Mouse (Mus musculus) thymus, postnatal 25 days (tissue): ENCODE results near the gene Ap3m1.

Source experiments
- DNase-seq: peaks from one replicate; pipeline ENCODE4 v3.0.0; 2022

Gene Ap3m1

DNA sequence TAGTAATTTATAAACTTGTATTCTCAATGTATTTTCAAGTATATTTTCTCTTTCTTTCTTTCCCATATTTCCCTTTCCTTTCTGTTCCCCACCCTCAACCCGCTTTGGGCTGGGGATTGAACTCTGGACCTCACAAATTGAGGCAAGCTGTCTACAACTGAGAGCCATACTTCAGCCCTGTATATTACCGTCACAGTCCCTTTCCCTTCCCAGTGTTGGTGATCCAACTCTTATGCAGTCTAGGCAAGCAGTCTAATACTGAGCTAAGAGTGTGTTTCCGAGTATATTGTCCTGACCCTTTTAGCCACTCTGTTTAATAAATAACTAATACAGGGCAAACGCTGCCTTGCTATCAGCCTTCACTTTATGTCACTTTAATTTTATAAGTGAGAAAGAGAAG lies 52.7 kb downstream of the Ap3m1 start:
- DNase-seq = no peak

DNA sequence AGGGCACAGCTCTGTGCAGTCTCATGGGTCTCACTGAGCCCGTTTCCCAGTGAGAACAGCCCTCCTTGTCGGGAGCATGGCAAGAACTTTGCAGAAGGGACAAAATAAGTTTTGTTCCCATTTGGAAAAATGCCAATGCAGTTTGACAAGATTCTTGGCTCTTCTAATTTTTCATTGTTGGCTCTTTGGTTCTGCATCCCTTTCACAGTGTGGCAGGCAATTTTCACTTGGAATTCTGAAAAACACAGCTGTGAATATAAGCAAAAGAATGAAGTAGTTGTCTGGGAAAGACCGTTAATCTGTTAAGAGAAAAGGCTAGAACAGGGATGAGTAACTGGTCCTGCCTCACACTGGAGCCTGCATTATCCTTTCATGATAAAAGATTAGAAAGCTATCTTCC lies 54.8 kb downstream of the Ap3m1 start:
- no peak for DNase-seq

DNA sequence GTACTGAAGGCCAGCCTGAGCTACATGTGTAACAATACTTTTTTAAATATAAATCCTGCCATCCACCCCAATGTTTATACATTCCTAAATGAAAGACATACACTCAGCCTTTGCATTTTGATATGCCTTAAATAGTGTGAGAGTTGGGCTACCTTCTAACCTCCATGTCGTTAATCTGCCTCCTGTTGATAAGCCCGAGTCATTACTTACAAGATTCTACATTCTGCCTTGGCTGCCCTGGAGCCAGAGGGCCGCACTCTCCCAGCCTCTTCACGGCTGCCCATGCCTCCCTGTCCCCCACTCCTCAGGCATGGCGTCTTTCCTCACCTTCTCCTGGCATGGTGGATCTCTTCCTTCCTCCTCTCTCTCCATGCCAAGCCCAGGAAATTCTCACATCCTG lies 55.9 kb downstream of the Ap3m1 start:
- DNase-seq = no peak

DNA sequence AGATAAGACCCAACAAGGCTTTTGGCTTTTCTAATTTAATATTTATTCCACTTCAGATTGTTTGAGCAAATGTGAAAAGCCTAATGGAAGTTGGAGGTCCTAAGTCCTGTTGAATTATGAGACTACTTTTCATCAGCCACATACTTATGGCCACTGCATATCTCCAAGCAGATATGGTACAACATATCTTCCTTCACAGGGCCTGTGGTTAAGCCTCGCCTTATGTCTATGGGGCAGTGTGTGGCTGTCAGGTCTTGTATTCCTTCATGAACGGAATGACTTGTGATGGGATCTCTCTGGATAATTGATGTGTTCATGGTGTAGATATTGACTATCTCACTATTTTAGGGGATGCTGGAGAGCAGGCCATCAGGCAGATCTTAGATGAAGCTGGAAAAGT lies 56.8 kb downstream of the Ap3m1 start:
- no peak for DNase-seq

DNA sequence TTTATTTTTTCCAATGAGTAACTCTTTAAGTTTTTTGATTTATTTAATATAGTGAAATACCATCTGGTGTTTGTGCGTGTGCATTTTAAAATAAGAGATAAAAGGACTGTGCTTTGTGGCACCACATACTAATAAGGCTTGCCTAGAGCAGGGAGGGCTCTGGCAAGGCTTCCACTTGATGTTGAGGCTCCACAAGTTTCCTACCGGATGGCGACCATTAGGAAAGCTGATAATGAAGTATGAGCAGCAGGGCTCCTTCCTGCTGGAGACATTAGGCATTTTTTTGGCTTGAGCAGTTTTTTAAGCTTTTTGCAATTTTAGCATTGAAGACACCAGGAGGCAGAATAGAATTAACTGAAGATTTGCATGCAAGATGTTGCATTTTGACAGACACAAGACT lies 57.8 kb downstream of the Ap3m1 start:
- no peak for DNase-seq

DNA sequence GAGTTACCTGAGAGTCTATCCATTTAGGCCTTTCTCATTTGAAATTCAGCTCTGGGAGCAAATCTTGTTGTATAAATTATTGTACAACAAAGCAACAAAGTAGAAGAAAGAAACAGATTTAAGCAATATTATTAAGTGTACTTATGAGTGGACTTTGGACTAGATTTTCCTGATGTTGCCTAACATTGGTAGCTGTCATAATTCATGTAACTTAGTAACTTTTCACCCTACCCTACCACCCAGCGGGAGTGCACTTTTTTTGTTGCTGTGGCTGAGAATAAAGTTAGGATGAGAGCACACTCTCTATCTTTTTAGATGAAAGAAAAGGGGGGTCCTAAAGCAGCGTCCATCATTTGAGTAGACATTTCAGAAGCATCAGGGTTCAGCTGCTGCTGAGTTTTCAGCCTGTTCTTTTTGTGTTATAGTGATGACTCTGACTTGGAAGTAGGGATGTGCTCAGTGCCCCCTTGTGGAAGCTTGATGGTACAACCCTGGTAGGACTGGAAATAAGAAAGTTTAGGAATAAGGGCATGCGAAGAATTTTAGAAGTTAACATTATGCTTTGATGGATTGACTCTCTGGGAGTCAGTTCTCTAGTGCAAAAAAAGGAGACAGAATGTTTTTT lies 59.1 kb downstream of the Ap3m1 start:
- DNase-seq = peak; percentile 25

DNA sequence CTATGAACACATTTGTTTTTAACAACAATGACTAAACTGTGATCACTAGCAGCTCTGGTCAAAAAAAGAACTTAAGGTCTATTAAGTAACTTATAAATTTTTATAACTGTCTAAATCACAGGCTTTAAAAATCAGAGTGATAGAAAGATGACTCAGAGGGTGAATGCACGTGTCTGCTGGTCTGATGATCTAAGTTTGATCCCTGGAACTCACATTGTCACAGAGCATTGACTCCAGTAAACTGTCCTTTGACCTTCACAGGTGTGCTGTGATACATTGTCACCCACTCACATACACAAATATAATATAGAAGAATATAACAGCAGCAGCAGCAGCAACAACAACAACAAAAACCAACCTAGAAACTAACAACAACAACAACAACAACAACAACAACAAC lies 60.8 kb downstream of the Ap3m1 start:
- no peak for DNase-seq

DNA sequence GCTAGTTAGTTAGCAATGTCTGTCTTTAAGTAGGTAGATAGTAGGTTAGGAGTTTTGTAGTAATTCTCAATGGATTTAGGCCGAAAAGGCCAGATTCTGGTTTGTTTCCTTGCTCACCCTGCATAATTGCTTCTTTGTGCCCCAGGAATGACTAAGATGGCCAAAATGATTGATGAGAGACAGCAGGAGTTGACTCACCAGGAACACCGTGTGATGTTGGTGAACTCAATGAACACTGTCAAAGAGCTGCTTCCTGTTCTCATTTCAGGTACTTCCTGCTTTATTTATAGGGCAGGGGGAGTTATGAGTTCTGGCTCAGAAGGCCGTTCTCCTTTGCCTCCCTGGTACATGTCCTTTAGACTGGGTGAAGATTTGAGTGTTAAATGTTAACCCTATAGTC lies 66.8 kb downstream of the Ap3m1 start:
- no peak for DNase-seq

DNA sequence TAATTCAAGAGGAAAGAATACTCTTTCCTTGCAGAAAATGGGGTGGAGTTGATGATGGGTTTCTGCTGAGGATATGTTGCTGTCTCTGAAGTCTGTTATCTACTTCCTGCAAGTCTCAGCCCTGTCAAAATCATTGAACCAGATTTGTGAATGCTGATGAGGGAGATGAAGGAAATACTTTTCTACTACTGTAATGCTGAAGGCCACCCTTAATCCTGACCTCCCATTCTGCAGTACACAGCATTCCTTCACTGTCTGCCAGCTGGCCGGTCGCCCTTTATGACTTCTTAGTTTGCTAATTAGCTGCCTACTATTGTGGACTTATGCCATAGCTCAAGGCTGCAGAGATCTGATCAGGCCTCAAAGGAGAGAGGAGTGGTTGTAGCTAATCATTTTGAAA lies 68.5 kb downstream of the Ap3m1 start:
- DNase-seq = no peak
